Mouse (Mus musculus): ENCODE results near the gene Oxgr1. TPM values are rescaled to one million over a fixed set of nuclear protein-coding genes. Genes with fewer than 3 reads are reported as not detected.

Oxgr1 gene
- polyA plus RNA-seq, 2 experiments: 0.08 TPM

DNA sequence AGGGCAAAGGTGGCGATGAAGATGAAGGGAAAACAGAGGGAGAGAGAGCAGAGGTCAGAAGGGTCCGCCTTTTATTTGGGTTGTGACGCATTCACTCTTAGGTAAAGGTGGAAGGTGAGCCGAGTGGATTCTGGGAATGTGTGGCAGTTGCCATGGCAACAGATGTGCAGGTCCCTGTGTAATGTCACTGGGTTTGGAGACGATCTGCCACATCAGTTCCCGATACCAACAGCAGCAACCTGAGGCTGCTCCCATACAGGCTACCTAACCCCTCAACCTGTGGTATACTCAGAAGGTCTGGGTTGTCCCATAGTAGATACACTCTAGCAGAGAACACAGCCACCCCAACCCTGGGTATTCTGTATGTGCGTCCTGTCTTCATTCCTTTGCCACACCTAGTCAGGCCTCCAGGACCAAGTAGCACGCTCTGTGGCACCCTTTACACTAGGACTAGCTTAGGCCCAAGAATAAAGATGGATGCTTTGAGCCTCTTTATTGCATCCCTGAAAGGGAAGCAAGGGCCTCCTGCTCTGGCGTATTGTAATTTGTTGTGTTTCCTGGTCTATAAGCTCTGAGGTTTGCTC is 41.9 kb upstream of the Oxgr1 start:
- no peak for TF ChIP-seq POLR2A (IDR thresholded peaks at IDR 0.05; ENCODE audit: borderline replicate concordance, extremely low read depth, insufficient read depth, insufficient read length)
- Histone ChIP-seq H3K4me1 (ENCODE audit: control insufficient read depth, insufficient read depth, low read length) (no peaks in the 10 kb centered on the region), H3K36me3 (ENCODE audit: control insufficient read depth, insufficient read depth, low read length) (no peaks in the 10 kb centered on the region), H3K4me2 (replicated peaks; ENCODE audit: low read depth, low read length, severe bottlenecking) (no peak overlapping the region), H3K27ac (replicated peaks; ENCODE audit: low read depth, low read length) (no peak overlapping the region), H3K9me3 (ENCODE audit: control insufficient read depth, low read length) (no peaks in the 10 kb centered on the region), H3K27me3 (ENCODE audit: control insufficient read depth, insufficient read depth, low read length) (no peaks in the 10 kb centered on the region), H3K9ac (ENCODE audit: low read depth, low read length, severe bottlenecking) (no peak overlapping the region), H3K4me3 (replicated peaks; ENCODE audit: low read length) (no peak overlapping the region)
- WGBS: 84% methylated on average over 9 of the region's 9 CpGs
- no peak for ATAC-seq (ENCODE audit: low FRiP score, low read depth)
- no peak for DNase-seq (ENCODE audit: low spot score)

DNA sequence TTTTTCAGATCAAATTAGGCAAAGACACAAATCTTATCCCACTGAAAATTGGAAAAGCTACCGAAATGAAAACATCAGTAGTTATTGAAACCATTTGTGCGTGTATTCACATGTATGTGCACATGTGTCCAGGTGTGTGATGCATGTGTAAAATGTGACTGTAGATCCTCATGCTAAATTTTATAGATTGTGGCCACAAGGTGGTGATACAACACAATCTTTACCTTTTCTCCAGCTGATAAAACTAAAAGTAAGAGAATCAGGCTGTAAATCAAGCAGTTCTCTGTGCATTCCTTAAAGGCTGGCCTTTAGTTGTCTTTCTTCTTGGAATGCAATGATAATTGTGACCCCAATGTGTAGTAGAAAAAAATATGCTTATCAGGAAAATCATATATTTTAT is 34.0 kb upstream of the Oxgr1 start:
- 0 out of 2 replicates have a peak, but pooled peaks have one; percentile 26 for ATAC-seq (ENCODE audit: low FRiP score, low read depth)
- DNase-seq (ENCODE audit: low spot score): peak; percentile 83
- H3K36me3 ChIP-seq (ENCODE audit: control insufficient read depth, insufficient read depth, low read length): no peaks in the 10 kb centered on the region
- TF ChIP-seq POLR2A (IDR thresholded peaks at IDR 0.05; ENCODE audit: borderline replicate concordance, extremely low read depth, insufficient read depth, insufficient read length): no peak
- H3K9me3 ChIP-seq (ENCODE audit: control insufficient read depth, low read length): no peaks in the 10 kb centered on the region
- no peaks in the 10 kb centered on the region for H3K4me1 ChIP-seq (ENCODE audit: control insufficient read depth, insufficient read depth, low read length)
- no peak overlapping the region for H3K9ac ChIP-seq (ENCODE audit: low read depth, low read length, severe bottlenecking)
- H3K4me3 ChIP-seq (replicated peaks; ENCODE audit: low read length): no peak overlapping the region
- WGBS: 42% methylated on average over 2 of the region's 2 CpGs
- no peaks in the 10 kb centered on the region for H3K27me3 ChIP-seq (ENCODE audit: control insufficient read depth, insufficient read depth, low read length)
- no peak overlapping the region for H3K27ac ChIP-seq (replicated peaks; ENCODE audit: low read depth, low read length)
- H3K4me2 ChIP-seq (replicated peaks; ENCODE audit: low read depth, low read length, severe bottlenecking): no peak overlapping the region

DNA sequence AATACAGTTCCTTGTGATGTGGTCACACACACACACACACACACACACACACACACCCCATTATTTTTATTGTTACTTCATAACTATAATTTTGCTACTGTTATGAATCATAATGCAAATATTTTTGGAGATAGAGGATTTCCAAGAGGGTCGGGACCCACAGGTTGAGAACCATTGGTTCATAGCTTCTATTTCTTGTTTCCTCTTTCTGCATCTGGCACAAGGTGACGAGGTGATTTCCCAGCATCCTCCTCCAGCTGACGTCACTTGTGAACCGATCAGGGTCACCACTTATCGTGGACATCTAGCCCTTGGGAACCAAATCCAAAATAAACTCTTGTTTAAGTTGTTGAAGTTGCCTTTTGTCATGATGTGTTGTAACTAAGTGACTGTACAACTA is 33.5 kb upstream of the Oxgr1 start:
- H3K27ac ChIP-seq (replicated peaks; ENCODE audit: low read depth, low read length): no peak overlapping the region
- ATAC-seq (ENCODE audit: low FRiP score, low read depth) (no peak), DNase-seq (ENCODE audit: low spot score) (no peak)
- TF ChIP-seq POLR2A (IDR thresholded peaks at IDR 0.05; ENCODE audit: borderline replicate concordance, extremely low read depth, insufficient read depth, insufficient read length): no peak
- H3K4me3 ChIP-seq (replicated peaks; ENCODE audit: low read length): no peak overlapping the region
- H3K4me2 ChIP-seq (replicated peaks; ENCODE audit: low read depth, low read length, severe bottlenecking): no peak overlapping the region
- no peaks in the 10 kb centered on the region for H3K4me1 ChIP-seq (ENCODE audit: control insufficient read depth, insufficient read depth, low read length)
- H3K36me3 ChIP-seq (ENCODE audit: control insufficient read depth, insufficient read depth, low read length): no peaks in the 10 kb centered on the region
- 75% methylated on average over 5 of the region's 5 CpGs for WGBS
- no peak overlapping the region for H3K9ac ChIP-seq (ENCODE audit: low read depth, low read length, severe bottlenecking)
- no peaks in the 10 kb centered on the region for H3K9me3 ChIP-seq (ENCODE audit: control insufficient read depth, low read length)
- no peaks in the 10 kb centered on the region for H3K27me3 ChIP-seq (ENCODE audit: control insufficient read depth, insufficient read depth, low read length)

DNA sequence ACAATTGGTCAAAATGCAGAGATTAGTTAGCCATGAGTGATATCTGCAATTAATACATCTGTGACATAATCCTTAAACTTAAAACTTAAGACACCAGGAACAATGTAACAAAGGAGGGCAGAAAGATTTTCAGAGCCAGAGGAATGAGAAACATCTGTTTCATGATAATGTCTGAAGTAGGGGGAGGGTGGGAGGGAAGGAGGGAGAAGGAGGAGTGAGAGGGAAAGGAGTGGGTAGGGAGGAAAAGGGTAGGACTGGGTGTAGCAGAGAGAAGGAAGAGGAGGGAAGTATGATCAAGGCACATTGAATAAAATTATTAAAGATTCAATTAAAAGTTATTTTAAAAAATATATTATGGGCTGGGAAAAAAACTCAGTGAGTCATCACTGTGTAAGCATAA is 32.0 kb upstream of the Oxgr1 start:
- Histone ChIP-seq H3K36me3 (ENCODE audit: control insufficient read depth, insufficient read depth, low read length) (no peaks in the 10 kb centered on the region), H3K9me3 (ENCODE audit: control insufficient read depth, low read length) (no peaks in the 10 kb centered on the region), H3K9ac (ENCODE audit: low read depth, low read length, severe bottlenecking) (no peak overlapping the region), H3K27me3 (ENCODE audit: control insufficient read depth, insufficient read depth, low read length) (no peaks in the 10 kb centered on the region), H3K4me3 (replicated peaks; ENCODE audit: low read length) (no peak overlapping the region), H3K4me2 (replicated peaks; ENCODE audit: low read depth, low read length, severe bottlenecking) (no peak overlapping the region), H3K27ac (replicated peaks; ENCODE audit: low read depth, low read length) (no peak overlapping the region), H3K4me1 (ENCODE audit: control insufficient read depth, insufficient read depth, low read length) (no peaks in the 10 kb centered on the region)
- no peak for DNase-seq (ENCODE audit: low spot score)
- no peak for TF ChIP-seq POLR2A (IDR thresholded peaks at IDR 0.05; ENCODE audit: borderline replicate concordance, extremely low read depth, insufficient read depth, insufficient read length)
- ATAC-seq (ENCODE audit: low FRiP score, low read depth): no peak

DNA sequence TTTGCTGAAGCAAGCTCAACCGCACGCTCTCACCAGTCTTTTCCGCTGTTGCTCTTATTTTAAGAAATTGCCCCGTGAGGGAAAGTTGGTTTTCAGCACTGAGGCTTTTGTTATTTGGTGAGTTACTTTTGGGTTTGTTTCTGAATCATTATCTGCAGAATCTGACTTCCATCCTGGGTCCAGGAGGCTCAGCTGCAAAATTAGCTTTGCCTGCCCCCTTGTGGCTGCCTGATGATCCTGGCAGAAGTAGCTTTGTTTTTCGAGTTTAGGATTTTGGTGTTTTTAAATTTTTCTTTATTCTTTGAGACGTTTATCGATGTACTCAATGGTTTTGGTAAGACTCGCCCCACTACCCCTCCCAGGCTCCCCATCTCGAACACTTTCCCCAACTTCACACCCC is 18.9 kb upstream of the Oxgr1 start:
- Histone ChIP-seq H3K36me3 (ENCODE audit: control insufficient read depth, insufficient read depth, low read length) (no peaks in the 10 kb centered on the region), H3K27ac (replicated peaks; ENCODE audit: low read depth, low read length) (no peak overlapping the region), H3K4me1 (ENCODE audit: control insufficient read depth, insufficient read depth, low read length) (no peaks in the 10 kb centered on the region; the same call in 1 of the 2 replicates), H3K9me3 (ENCODE audit: control insufficient read depth, low read length) (no peaks in the 10 kb centered on the region), H3K4me2 (replicated peaks; ENCODE audit: low read depth, low read length, severe bottlenecking) (no peak overlapping the region), H3K27me3 (ENCODE audit: control insufficient read depth, insufficient read depth, low read length) (no peaks in the 10 kb centered on the region), H3K9ac (ENCODE audit: low read depth, low read length, severe bottlenecking) (no peak overlapping the region), H3K4me3 (replicated peaks; ENCODE audit: low read length) (no peak overlapping the region)
- ATAC-seq (ENCODE audit: low FRiP score, low read depth) (no peak), DNase-seq (ENCODE audit: low spot score) (peak; percentile 64)
- WGBS: 60% methylated on average over 9 of the region's 9 CpGs
- TF ChIP-seq POLR2A (IDR thresholded peaks at IDR 0.05; ENCODE audit: borderline replicate concordance, extremely low read depth, insufficient read depth, insufficient read length): no peak

GRCm38 (mm10) chr14:120033454-120033853 is 8.8 kb downstream of the Oxgr1 start:
- Histone ChIP-seq H3K9me3 (ENCODE audit: control insufficient read depth, low read length) (no peaks in the 10 kb centered on the region), H3K4me1 (ENCODE audit: control insufficient read depth, insufficient read depth, low read length) (no peaks in the 10 kb centered on the region), H3K36me3 (ENCODE audit: control insufficient read depth, insufficient read depth, low read length) (no peaks in the 10 kb centered on the region), H3K27me3 (ENCODE audit: control insufficient read depth, insufficient read depth, low read length) (no peaks in the 10 kb centered on the region), H3K9ac (ENCODE audit: low read depth, low read length, severe bottlenecking) (no peak overlapping the region), H3K27ac (replicated peaks; ENCODE audit: low read depth, low read length) (no peak overlapping the region), H3K4me2 (replicated peaks; ENCODE audit: low read depth, low read length, severe bottlenecking) (no peak overlapping the region), H3K4me3 (replicated peaks; ENCODE audit: low read length) (no peak overlapping the region)
- no peak for ATAC-seq (ENCODE audit: low FRiP score, low read depth)
- no peak for DNase-seq (ENCODE audit: low spot score)
- no peak for TF ChIP-seq POLR2A (IDR thresholded peaks at IDR 0.05; ENCODE audit: borderline replicate concordance, extremely low read depth, insufficient read depth, insufficient read length)
- 11% methylated on average over 1 of the region's 1 CpGs for WGBS
